Mouse (Mus musculus) heart, adult 8-10 months (tissue): Measurements from ENCODE around the gene Hes2. TPM values are rescaled to one million over a fixed set of nuclear protein-coding genes. Genes with fewer than 3 reads are reported as not detected.

Experiments
- DNase-seq: peaks from one replicate; pipeline ENCODE4 v3.0.0; 2022; ENCODE audit warnings: low spot score
- total RNA-seq, 4 experiments: library from RNA; stranded (reverse); gene quantifications; 2 replicates each; pipeline ENCODE4 v1.2.4; 2022

Gene Hes2
- total RNA-seq, 4 experiments from 2014 or later: not detected

- no peak for DNase-seq
Observed at GRCm38 (mm10) chr4:152131809-152132771, 26.6 kb upstream of the Hes2 start.

GRCm38 (mm10) chr4:152132772-152133169, 25.9 kb upstream of the Hes2 start:
- DNase-seq: no peak

- no peak for DNase-seq
Observed at GRCm38 (mm10) chr4:152133213-152133612, 25.5 kb upstream of the Hes2 start.

GRCm38 (mm10) chr4:152134507-152134906, 24.2 kb upstream of the Hes2 start:
- DNase-seq: no peak

- no peak for DNase-seq
Observed at GRCm38 (mm10) chr4:152135363-152135762, 23.3 kb upstream of the Hes2 start.

- no peak for DNase-seq
Observed at GRCm38 (mm10) chr4:152136112-152136875, 22.4 kb upstream of the Hes2 start.

GRCm38 (mm10) chr4:152136876-152137250, 21.8 kb upstream of the Hes2 start:
- no peak for DNase-seq

GRCm38 (mm10) chr4:152138497-152139260, 20.0 kb upstream of the Hes2 start:
- peak; percentile 82 for DNase-seq

GRCm38 (mm10) chr4:152140441-152140840, 18.2 kb upstream of the Hes2 start:
- DNase-seq: no peak

- no peak for DNase-seq
Observed at GRCm38 (mm10) chr4:152141521-152142135, 17.0 kb upstream of the Hes2 start.

- DNase-seq: no peak
Observed at GRCm38 (mm10) chr4:152143632-152144031, 15.0 kb upstream of the Hes2 start.

GRCm38 (mm10) chr4:152145473-152145872, 13.2 kb upstream of the Hes2 start:
- DNase-seq: no peak

- DNase-seq: no peak
Observed at GRCm38 (mm10) chr4:152146033-152146827, 12.4 kb upstream of the Hes2 start.

- DNase-seq: no peak
Observed at GRCm38 (mm10) chr4:152150546-152150945, 8.1 kb upstream of the Hes2 start.

GRCm38 (mm10) chr4:152151451-152151965, 7.2 kb upstream of the Hes2 start:
- DNase-seq: no peak

- no peak for DNase-seq
Observed at GRCm38 (mm10) chr4:152151966-152152544, 6.6 kb upstream of the Hes2 start, which contains the start of gene Espn. Espn (minus strand) TSS chr4:152152371.

- DNase-seq: peak; percentile 77
Observed at GRCm38 (mm10) chr4:152153771-152154177, 4.9 kb upstream of the Hes2 start.

- DNase-seq: no peak
Observed at GRCm38 (mm10) chr4:152155019-152155418, 3.6 kb upstream of the Hes2 start.

GRCm38 (mm10) chr4:152157779-152158584, 685 bp upstream of the Hes2 start:
- DNase-seq: no peak
